Mouse (Mus musculus): ENCODE data around the gene Plxna2. TPM values are rescaled to one million over a fixed set of nuclear protein-coding genes. Genes with fewer than 3 reads are reported as not detected.

Gene Plxna2
- 76.0 and 79.2 TPM in 2 replicates for polyA plus RNA-seq (2014; fragmentation: Nextera tagmentation; extraction: Ambion mirVana)

DNA sequence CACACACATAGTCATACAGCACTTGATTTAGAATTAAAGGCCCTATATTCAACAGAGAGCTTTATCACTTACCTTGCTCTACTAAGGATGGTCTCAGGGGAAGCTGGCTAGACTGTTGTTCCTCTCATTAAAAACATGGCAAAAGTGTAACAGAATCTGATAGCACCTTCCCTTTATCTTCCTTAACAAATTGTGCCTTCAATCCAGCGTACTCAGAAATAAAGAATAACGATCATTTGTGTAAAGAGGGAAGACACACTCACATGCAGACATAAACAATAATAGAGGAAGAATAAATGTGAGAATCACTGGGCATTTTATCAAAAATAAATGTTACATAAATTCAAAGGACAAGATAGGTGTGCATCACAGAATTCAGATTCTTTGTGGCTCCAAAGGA is at the start of gene Plxna2:
Plxna2 (plus strand) TSS at position 301 of the 400 bp plus-strand sequence.
- H3K4me2 ChIP-seq (ENCODE audit: low read depth, low read length): peak within 1 kb of the TSS; percentile 78
- peak within 1 kb of the TSS; percentile 90 for H3K27ac ChIP-seq (ENCODE audit: low read depth, low read length)
- H3K9me3 ChIP-seq (ENCODE audit: control insufficient read depth, low read length): no peaks in the 10 kb centered on the region
- no peaks in the 10 kb centered on the region for H3K27me3 ChIP-seq (ENCODE audit: control insufficient read depth, insufficient read depth, low read length)
- no peaks in the 10 kb centered on the region for H3K36me3 ChIP-seq (ENCODE audit: control insufficient read depth, insufficient read depth, low read length)
- no peak for ATAC-seq (ENCODE audit: low read depth)
- H3K4me3 ChIP-seq (ENCODE audit: low read depth, low read length): peak within 1 kb of the TSS; percentile 62
- 83% methylated on average over 2 of the region's 2 CpGs for WGBS
- no peaks in the 10 kb centered on the region; the same call in 1 of the 2 replicates for H3K4me1 ChIP-seq (ENCODE audit: control insufficient read depth, insufficient read depth, low read length)
- no peak within 1 kb of the TSS for H3K9ac ChIP-seq (replicated peaks; ENCODE audit: low read depth, low read length)

DNA sequence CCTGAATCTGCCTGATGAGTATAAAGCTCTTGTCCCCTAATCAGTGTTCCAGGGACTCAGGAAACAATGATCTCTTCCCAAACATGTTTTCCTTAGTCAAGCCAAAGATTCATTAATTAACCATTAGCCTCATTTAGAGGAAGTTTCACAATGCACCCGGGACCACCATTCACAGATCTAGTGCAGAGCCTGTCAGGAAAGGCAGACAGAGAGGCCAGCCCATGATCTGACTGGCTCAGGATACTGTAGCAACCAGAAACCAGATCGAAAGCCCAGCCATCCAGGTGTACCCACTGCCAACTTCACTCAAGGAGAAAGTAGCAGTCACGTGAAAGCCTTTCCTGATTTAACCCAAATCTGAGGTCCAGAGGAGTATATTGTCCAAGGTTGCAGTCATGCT is 44.1 kb upstream of the Plxna2 start:
- Histone ChIP-seq H3K9me3 (ENCODE audit: control insufficient read depth, low read length) (no peaks in the 10 kb centered on the region), H3K9ac (replicated peaks; ENCODE audit: low read depth, low read length) (no peak overlapping the region), H3K27me3 (ENCODE audit: control insufficient read depth, insufficient read depth, low read length) (no peaks in the 10 kb centered on the region), H3K36me3 (ENCODE audit: control insufficient read depth, insufficient read depth, low read length) (no peaks in the 10 kb centered on the region), H3K4me2 (ENCODE audit: low read depth, low read length) (no peak overlapping the region), H3K4me3 (ENCODE audit: low read depth, low read length) (no peak overlapping the region), H3K4me1 (ENCODE audit: control insufficient read depth, insufficient read depth, low read length) (no peaks in the 10 kb centered on the region), H3K27ac (ENCODE audit: low read depth, low read length) (no peak overlapping the region)
- WGBS: 76% methylated on average over 3 of the region's 3 CpGs
- ATAC-seq (ENCODE audit: low read depth): no peak

DNA sequence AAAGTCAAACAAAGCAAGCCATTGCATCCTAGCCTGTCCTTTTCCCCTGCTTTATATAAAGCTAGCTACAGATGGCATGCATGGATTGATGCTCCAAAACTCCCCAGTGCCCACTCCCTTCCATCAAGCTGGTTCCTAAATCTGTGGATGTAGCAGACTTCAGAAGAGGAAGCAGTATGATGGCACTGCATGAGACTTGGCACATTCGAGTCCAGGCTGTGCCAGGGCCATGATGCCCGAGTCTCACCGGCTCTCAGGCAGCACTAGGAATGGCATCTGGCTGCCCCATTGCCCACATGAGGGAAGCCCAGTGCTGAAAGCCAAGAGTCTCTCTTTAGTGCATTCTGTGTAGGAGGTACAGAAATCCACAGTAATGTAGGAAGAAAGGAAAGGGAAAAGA is 39.7 kb upstream of the Plxna2 start:
- Histone ChIP-seq H3K27me3 (ENCODE audit: control insufficient read depth, insufficient read depth, low read length) (no peaks in the 10 kb centered on the region), H3K4me2 (ENCODE audit: low read depth, low read length) (no peak overlapping the region), H3K27ac (ENCODE audit: low read depth, low read length) (no peak overlapping the region), H3K4me3 (ENCODE audit: low read depth, low read length) (no peak overlapping the region), H3K9ac (replicated peaks; ENCODE audit: low read depth, low read length) (no peak overlapping the region), H3K4me1 (ENCODE audit: control insufficient read depth, insufficient read depth, low read length) (no peaks in the 10 kb centered on the region), H3K36me3 (ENCODE audit: control insufficient read depth, insufficient read depth, low read length) (no peaks in the 10 kb centered on the region), H3K9me3 (ENCODE audit: control insufficient read depth, low read length) (no peaks in the 10 kb centered on the region)
- 69% methylated on average over 3 of the region's 3 CpGs for WGBS
- ATAC-seq (ENCODE audit: low read depth): peak; percentile 54; the same call in 1 of the 2 replicates

DNA sequence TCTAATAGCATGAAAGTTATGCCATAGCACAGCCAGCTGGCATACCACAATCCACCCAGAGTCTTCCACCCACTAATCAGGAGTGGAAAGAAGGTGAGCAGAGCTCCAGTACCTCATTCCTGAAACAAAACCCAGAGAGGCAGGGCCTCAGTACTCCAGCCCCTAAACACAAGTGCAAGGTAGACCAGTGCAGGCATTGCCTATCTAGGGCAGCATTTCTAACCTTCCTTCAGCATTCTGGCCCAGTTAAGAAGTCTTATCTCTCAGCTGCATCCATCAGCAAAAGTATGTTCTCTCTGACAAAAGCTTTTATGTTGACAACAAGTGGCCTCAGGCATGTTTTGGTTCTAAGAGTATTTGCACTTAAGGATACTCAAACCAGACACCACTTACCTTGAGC is 37.5 kb upstream of the Plxna2 start:
- ATAC-seq (ENCODE audit: low read depth): no peak

DNA sequence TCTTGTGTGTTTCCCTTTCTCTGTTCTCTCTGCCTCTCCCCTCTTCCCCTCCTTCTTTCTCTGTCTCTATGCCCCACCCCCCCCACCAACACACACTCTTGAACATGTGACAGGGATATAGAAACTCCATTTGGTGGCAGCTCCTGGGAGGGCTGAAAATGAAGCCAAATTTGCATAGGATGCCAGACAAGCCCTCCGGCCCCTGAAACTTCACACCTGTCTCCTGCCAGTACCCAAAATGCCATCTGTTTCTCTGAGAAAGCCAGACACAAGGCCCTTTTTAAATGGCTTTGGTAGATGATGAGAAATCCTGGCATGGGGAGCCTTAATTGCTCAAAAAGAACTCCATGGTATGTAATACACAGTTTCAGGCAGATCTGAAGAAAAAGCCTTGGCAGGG is 31.3 kb upstream of the Plxna2 start:
- H3K9ac ChIP-seq (replicated peaks; ENCODE audit: low read depth, low read length): no peak overlapping the region
- H3K9me3 ChIP-seq (ENCODE audit: control insufficient read depth, low read length): no peaks in the 10 kb centered on the region
- no peak overlapping the region for H3K4me3 ChIP-seq (ENCODE audit: low read depth, low read length)
- no peaks in the 10 kb centered on the region for H3K27me3 ChIP-seq (ENCODE audit: control insufficient read depth, insufficient read depth, low read length)
- H3K27ac ChIP-seq (ENCODE audit: low read depth, low read length): no peak overlapping the region
- no peak overlapping the region for H3K4me2 ChIP-seq (ENCODE audit: low read depth, low read length)
- H3K4me1 ChIP-seq (ENCODE audit: control insufficient read depth, insufficient read depth, low read length): no peaks in the 10 kb centered on the region; the same call in 1 of the 2 replicates
- no peak for ATAC-seq (ENCODE audit: low read depth)
- WGBS: 52% methylated on average over 1 of the region's 1 CpGs
- no peaks in the 10 kb centered on the region for H3K36me3 ChIP-seq (ENCODE audit: control insufficient read depth, insufficient read depth, low read length)

More for the DNA sequence above, 37.5 kb upstream of the Plxna2 start:
- H3K4me1 ChIP-seq (ENCODE audit: control insufficient read depth, insufficient read depth, low read length): no peaks in the 10 kb centered on the region
- no peak overlapping the region for H3K4me2 ChIP-seq (ENCODE audit: low read depth, low read length)
- H3K36me3 ChIP-seq (ENCODE audit: control insufficient read depth, insufficient read depth, low read length): no peaks in the 10 kb centered on the region
- H3K9ac ChIP-seq (replicated peaks; ENCODE audit: low read depth, low read length): no peak overlapping the region
- H3K4me3 ChIP-seq (ENCODE audit: low read depth, low read length): no peak overlapping the region
- no peaks in the 10 kb centered on the region for H3K9me3 ChIP-seq (ENCODE audit: control insufficient read depth, low read length)
- no peak overlapping the region for H3K27ac ChIP-seq (ENCODE audit: low read depth, low read length)
- H3K27me3 ChIP-seq (ENCODE audit: control insufficient read depth, insufficient read depth, low read length): no peaks in the 10 kb centered on the region

DNA sequence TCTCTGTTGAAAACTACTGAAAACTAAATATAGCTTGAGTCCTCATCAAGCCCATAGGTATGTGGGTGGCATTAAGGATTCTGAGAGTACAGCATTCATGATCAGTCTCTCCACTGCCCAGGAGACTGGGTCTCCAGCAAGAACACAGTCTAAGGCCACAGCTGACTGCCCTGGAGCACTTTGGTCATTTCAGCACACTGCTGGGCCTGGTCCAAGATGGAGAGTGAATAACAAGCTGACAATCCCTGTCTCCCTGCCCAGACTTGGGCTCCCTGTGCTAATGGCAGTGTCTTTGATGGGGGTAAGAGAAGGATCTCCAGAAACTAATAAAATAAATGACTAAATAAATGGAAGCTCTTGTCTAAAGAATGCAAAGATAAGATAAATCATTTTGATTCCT is 30.5 kb upstream of the Plxna2 start:
- H3K9me3 ChIP-seq (ENCODE audit: control insufficient read depth, low read length): no peaks in the 10 kb centered on the region
- no peaks in the 10 kb centered on the region for H3K36me3 ChIP-seq (ENCODE audit: control insufficient read depth, insufficient read depth, low read length)
- no peaks in the 10 kb centered on the region for H3K27me3 ChIP-seq (ENCODE audit: control insufficient read depth, insufficient read depth, low read length)
- peak; percentile 54 for ATAC-seq (ENCODE audit: low read depth)
- no peaks in the 10 kb centered on the region; the same call in 1 of the 2 replicates for H3K4me1 ChIP-seq (ENCODE audit: control insufficient read depth, insufficient read depth, low read length)
- no peak overlapping the region for H3K4me3 ChIP-seq (ENCODE audit: low read depth, low read length)
- no peak overlapping the region for H3K9ac ChIP-seq (replicated peaks; ENCODE audit: low read depth, low read length)
- H3K27ac ChIP-seq (ENCODE audit: low read depth, low read length): no peak overlapping the region
- H3K4me2 ChIP-seq (ENCODE audit: low read depth, low read length): no peak overlapping the region

DNA sequence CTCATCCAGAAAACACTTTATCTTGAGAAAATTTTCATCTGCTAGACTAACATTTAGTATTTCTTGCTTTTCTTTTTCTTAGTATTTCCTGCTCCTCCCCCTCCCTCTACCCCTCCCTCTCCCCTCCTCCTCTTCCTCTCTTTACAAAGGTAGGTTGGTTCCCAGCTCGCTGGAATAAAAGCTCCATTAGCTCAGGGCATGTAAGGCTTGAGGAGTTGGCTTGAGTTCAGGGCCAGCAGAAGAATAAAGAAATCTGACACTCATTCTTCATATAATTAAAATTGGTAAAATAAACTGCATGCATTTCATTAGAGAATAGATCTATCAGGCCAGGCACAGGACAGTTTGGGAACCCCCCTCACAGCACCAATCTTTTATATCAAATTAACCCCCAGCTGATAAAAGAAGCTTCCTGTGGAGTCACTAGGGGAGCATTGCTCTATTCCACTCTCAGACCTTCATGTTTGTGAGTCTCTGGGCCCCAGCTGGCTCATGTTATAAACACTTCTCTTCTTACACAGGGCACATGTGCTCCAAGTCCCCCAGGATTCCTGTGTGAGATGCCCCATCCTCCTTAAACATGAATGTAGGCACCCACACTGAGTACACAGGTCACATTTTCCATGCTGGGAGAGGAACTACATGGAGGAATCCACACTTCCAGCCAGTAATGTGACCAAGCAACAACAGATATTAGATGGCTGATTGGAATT is 29.9 kb upstream of the Plxna2 start:
- no peak overlapping the region for H3K4me3 ChIP-seq (ENCODE audit: low read depth, low read length)
- no peaks in the 10 kb centered on the region for H3K27me3 ChIP-seq (ENCODE audit: control insufficient read depth, insufficient read depth, low read length)
- H3K9ac ChIP-seq (replicated peaks; ENCODE audit: low read depth, low read length): no peak overlapping the region
- H3K9me3 ChIP-seq (ENCODE audit: control insufficient read depth, low read length): no peaks in the 10 kb centered on the region
- H3K4me2 ChIP-seq (ENCODE audit: low read depth, low read length): no peak overlapping the region
- peak; percentile 41; the same call in 1 of the 2 replicates for ATAC-seq (ENCODE audit: low read depth)
- H3K36me3 ChIP-seq (ENCODE audit: control insufficient read depth, insufficient read depth, low read length): no peaks in the 10 kb centered on the region
- H3K27ac ChIP-seq (ENCODE audit: low read depth, low read length): no peak overlapping the region
- 0% methylated on average over 1 of the region's 1 CpGs for WGBS
- H3K4me1 ChIP-seq (ENCODE audit: control insufficient read depth, insufficient read depth, low read length): no peaks in the 10 kb centered on the region; the same call in 1 of the 2 replicates

DNA sequence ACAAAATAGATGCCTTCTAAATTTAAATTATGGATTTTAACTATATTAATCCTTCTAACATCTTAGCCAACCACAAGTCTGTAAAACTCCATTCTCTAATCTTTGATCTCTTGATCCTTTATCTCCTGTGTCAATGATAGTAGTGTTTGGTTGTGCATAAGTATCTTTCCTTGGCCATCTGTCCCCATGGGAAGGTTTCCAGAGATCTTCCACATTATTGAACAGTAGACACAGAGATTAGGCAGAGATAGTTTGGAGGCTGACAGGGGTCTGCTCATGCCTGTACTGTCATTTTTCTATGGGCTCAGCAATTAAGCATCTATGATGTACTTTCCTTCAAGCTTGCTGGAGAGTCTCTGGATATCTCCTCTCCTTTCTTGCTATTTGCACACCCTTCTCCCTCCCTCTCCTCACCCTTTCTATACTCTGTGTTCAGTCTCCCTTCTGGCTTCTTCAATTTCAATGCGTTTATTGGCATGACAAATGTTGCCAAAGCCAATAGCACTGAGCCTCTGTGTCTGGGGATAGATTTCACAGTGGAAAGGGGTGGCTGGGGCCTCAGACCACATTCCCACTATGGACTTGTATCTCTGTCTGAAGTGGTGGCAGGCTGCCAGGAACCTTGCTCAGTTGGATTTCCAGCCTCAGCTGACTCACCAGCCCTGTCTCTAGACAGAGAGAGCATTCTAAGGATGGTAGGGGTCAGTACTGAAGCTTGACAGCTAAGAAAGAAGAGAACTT is 29.1 kb upstream of the Plxna2 start:
- Histone ChIP-seq H3K4me1 (ENCODE audit: control insufficient read depth, insufficient read depth, low read length) (no peaks in the 10 kb centered on the region; the same call in 1 of the 2 replicates), H3K27ac (ENCODE audit: low read depth, low read length) (peak overlapping the region; percentile 39; the same call in 1 of the 2 replicates), H3K36me3 (ENCODE audit: control insufficient read depth, insufficient read depth, low read length) (no peaks in the 10 kb centered on the region), H3K27me3 (ENCODE audit: control insufficient read depth, insufficient read depth, low read length) (no peaks in the 10 kb centered on the region), H3K9ac (replicated peaks; ENCODE audit: low read depth, low read length) (no peak overlapping the region), H3K9me3 (ENCODE audit: control insufficient read depth, low read length) (no peaks in the 10 kb centered on the region), H3K4me3 (ENCODE audit: low read depth, low read length) (no peak overlapping the region), H3K4me2 (ENCODE audit: low read depth, low read length) (no peak overlapping the region)
- ATAC-seq (ENCODE audit: low read depth): peak; percentile 63; the same call in 1 of the 2 replicates
- 41% methylated on average over 1 of the region's 1 CpGs for WGBS

DNA sequence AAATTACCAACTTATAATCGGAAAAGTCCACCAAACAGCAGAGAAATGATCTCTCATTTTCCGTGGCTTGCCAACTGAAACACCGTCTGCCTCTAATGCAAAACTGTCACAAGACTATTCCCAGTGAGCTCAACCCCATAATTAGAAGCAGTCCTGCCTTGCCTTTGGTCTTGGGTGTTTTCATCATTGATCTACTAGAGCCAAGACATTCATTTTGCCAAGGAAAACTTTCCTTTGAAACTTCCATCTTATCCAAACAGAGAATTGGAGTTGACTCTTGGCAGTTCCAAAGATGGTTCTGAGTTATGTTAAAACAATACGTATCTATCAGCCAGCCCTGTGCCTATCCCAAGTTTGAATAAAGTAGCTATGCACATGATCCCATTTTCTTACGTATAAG is 24.9 kb upstream of the Plxna2 start:
- no peaks in the 10 kb centered on the region for H3K27me3 ChIP-seq (ENCODE audit: control insufficient read depth, insufficient read depth, low read length)
- H3K36me3 ChIP-seq (ENCODE audit: control insufficient read depth, insufficient read depth, low read length): no peaks in the 10 kb centered on the region
- no peak overlapping the region for H3K4me3 ChIP-seq (ENCODE audit: low read depth, low read length)
- no peak overlapping the region for H3K4me2 ChIP-seq (ENCODE audit: low read depth, low read length)
- no peaks in the 10 kb centered on the region; the same call in 1 of the 2 replicates for H3K4me1 ChIP-seq (ENCODE audit: control insufficient read depth, insufficient read depth, low read length)
- H3K9ac ChIP-seq (replicated peaks; ENCODE audit: low read depth, low read length): no peak overlapping the region
- WGBS: 86% methylated on average over 5 of the region's 5 CpGs
- H3K27ac ChIP-seq (ENCODE audit: low read depth, low read length): no peak overlapping the region
- no peaks in the 10 kb centered on the region for H3K9me3 ChIP-seq (ENCODE audit: control insufficient read depth, low read length)
- no peak for ATAC-seq (ENCODE audit: low read depth)

Data from neural tube, embryonic 14.5 days (tissue).